Mouse (Mus musculus) heart, embryonic 16.5 days (tissue): ENCODE data around the gene BC035947. TPM values are rescaled to one million over a fixed set of nuclear protein-coding genes. Genes with fewer than 3 reads are reported as not detected.

Experiments used
- ATAC-seq: fragments of 200-750 bp; cut with Nextera tagmentation; replicated peaks from 2 replicates; pipeline ENCODE4 v1.8.0; 2017; ENCODE audit warnings: moderate number of reproducible peaks; ENCODE audit not compliant: insufficient read depth, low FRiP score; ENCODE audit errors: extremely low read depth
- H3K27ac ChIP-seq: fragments of 300-500 bp; sonication (generic); 2 replicates; pipeline ENCODE4 v1.5.1; 2014; ENCODE audit warnings: mild to moderate bottlenecking, low read length, control low read depth, moderate library complexity
- H3K27me3 ChIP-seq: fragments of 300-500 bp; sonication (generic); 2 replicates; pipeline ENCODE4 v1.6.1; 2014; ENCODE audit warnings: low read length, mixed read lengths; ENCODE audit not compliant: control insufficient read depth, insufficient read depth
- H3K36me3 ChIP-seq: fragments of 300-500 bp; sonication (generic); 2 replicates; pipeline ENCODE4 v1.6.1; 2014; ENCODE audit not compliant: control insufficient read depth, insufficient read depth
- H3K4me1 ChIP-seq: fragments of 300-500 bp; sonication (generic); 2 replicates; pipeline ENCODE4 v1.6.1; 2014; ENCODE audit warnings: low read length, mixed read lengths; ENCODE audit not compliant: control insufficient read depth, insufficient read depth
- H3K4me2 ChIP-seq: fragments of 300-500 bp; sonication (generic); 2 replicates; pipeline ENCODE4 v1.6.1; 2014; ENCODE audit warnings: low read depth, mild to moderate bottlenecking, control low read depth, low read length
- H3K4me3 ChIP-seq: fragments of 300-500 bp; sonication (generic); 2 replicates; pipeline ENCODE4 v1.5.1; 2014; ENCODE audit warnings: mild to moderate bottlenecking, control low read depth, low read length
- H3K9ac ChIP-seq: fragments of 300-500 bp; sonication (generic); 2 replicates; pipeline ENCODE4 v1.6.1; 2014; ENCODE audit warnings: low read length, control low read depth
- H3K9me3 ChIP-seq: fragments of 300-500 bp; sonication (generic); replicated peaks from 2 replicates; pipeline ENCODE4 v1.6.1; 2016; ENCODE audit warnings: low read length; ENCODE audit not compliant: control insufficient read depth
- WGBS: fragments of 180-500 bp; shearing (Covaris S2); extraction: QIAGEN DNeasy Blood & Tissue Kit; methylation state at CpG from one replicate; pipeline ENCODE4 v1.1.7; 2014; 5-methylcytosine and 5-hydroxymethylcytosine counted together
- polyA plus RNA-seq: library from polyadenylated mRNA; unstranded; fragments of >200 nt; fragmentation: Nextera tagmentation; extraction: Ambion mirVana; gene quantifications from 2 replicates; pipeline ENCODE4 v1.2.1, GENCODE M21; 2015

The BC035947 gene
- polyA plus RNA-seq, 1 experiment from 2014 or later, result not detected

DNA sequence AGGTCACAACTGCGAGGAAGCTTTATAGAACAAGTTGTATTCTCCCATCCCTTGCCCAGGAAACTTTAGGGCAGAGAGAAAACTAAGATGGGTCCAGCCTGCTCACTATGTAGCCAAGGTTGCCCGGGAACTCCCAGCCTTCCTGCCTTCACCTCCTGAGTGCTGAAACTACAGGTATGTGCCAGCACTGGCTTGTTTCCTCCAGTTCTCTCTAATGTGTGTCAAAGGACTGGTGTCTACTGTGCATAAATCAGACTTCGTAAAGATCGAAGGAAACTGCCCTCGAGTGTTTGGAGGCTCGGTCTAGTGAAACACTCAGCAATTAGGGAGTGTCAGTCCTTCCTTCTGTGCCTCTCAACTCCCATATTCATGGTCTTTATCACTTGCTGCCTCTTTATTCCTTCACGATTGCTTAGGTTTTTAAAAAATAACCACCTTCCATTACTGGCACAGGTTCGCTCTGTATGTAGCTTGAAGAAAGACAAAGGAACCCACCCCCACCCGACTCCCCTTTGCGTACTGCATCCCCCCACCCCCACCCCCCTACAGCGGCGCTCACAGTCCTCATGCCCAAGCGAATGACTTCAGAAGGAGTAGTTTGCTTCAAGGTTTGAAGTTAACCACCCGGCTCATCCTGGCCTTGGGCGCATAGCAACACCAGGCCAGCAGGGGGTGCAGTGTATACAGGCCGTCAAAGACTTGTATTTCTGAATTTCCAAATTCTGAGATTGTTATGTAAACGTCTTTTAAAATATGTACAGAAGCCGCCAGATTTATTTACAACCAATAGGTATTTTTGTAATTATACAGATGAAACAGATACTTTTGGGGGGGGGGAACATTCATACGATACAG is 24.6 kb upstream of the BC035947 start:
- Histone ChIP-seq H3K9me3 (no peaks in the 10 kb centered on the region), H3K27ac (no peak overlapping the region), H3K27me3 (no peaks in the 10 kb centered on the region), H3K4me2 (peak overlapping the region; percentile 87), H3K9ac (peak overlapping the region; percentile 73), H3K36me3 (no peaks in the 10 kb centered on the region), H3K4me1 (peaks cover 8% of the 10 kb centered on the region), H3K4me3 (peak overlapping the region; percentile 57)
- 33% methylated on average over 19 of the region's 19 CpGs for WGBS
- ATAC-seq, result peak; percentile 29; the same call in 1 of the 2 replicates

DNA sequence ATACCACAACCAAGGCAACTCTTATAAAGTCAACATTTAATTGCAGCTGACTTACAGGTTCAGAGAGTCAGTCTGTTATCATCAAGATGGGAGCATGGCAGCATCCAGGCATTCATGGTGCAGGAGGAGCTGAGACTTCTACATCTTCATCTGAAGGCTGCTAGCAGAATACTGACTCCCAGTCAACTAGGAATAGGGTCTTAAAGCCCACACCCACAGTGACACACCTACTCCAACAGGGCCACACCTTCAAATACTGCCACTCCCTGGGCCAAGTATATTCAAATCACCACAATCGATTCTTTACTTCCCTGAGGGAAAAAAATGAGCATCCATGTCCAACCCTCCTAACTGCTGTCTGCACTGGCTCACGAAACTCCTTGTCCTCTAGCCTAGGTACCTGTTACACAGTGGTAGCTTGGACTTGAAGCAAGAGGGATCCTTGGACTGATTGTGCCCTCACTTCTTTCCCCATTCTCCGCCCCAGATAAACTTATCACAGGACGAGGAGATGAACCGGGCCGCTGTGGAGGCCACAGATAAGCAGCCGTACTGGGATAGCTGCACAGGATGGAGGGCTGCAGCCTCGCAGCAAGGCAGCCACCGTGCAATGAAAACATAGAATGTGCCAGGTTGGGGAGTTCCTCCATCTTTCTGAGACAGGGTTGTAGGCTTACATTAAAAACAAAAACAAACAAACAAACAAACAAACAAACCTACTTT is 22.6 kb upstream of the BC035947 start:
- ATAC-seq, result no peak

DNA sequence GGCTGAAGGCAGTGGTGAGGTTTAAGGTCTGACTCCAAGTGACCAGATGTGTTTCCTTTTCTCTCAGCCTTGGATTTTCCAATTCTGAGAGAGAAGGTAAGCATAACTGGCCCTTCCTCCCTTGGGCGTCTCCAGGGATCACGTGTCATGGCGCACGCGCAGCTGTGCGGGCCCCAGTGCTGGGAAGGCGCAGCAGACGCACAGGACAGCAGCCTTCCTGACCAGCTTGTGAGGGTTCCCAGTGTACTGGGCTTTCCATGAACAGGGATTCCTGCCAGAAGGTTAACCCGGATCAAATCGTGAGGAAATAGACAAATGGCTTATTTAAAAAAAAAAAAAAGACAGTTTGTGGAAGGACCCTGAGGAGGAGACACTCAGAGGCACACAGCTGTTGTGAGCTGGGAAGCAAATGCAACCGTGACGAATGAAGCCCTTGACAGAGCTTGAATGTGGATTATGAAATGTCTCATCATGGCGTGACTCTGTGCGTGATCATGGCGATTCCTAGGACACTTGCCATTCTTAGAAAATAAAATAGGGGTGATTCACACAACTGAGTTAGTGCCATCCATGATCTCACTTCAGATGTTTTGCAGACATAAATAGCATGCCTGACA is 20.3 kb upstream of the BC035947 start:
- H3K4me2 ChIP-seq, result no peak overlapping the region
- H3K4me3 ChIP-seq, result no peak overlapping the region
- no peaks in the 10 kb centered on the region for H3K9me3 ChIP-seq
- WGBS, result 86% methylated on average over 15 of the region's 15 CpGs
- H3K36me3 ChIP-seq, result no peaks in the 10 kb centered on the region
- H3K27ac ChIP-seq, result no peak overlapping the region
- no peaks in the 10 kb centered on the region for H3K27me3 ChIP-seq
- no peak for ATAC-seq
- no peak overlapping the region for H3K9ac ChIP-seq
- 0 out of 2 replicates have a peak, but pooled peaks cover 2% of the 10 kb centered on the region for H3K4me1 ChIP-seq

More for the DNA sequence above, 22.6 kb upstream of the BC035947 start:
- Histone ChIP-seq H3K36me3 (no peaks in the 10 kb centered on the region), H3K9ac (no peak overlapping the region), H3K9me3 (no peaks in the 10 kb centered on the region), H3K4me2 (no peak overlapping the region), H3K4me3 (no peak overlapping the region), H3K4me1 (peaks cover 10% of the 10 kb centered on the region), H3K27me3 (no peaks in the 10 kb centered on the region), H3K27ac (no peak overlapping the region)
- 48% methylated on average over 9 of the region's 9 CpGs for WGBS

DNA sequence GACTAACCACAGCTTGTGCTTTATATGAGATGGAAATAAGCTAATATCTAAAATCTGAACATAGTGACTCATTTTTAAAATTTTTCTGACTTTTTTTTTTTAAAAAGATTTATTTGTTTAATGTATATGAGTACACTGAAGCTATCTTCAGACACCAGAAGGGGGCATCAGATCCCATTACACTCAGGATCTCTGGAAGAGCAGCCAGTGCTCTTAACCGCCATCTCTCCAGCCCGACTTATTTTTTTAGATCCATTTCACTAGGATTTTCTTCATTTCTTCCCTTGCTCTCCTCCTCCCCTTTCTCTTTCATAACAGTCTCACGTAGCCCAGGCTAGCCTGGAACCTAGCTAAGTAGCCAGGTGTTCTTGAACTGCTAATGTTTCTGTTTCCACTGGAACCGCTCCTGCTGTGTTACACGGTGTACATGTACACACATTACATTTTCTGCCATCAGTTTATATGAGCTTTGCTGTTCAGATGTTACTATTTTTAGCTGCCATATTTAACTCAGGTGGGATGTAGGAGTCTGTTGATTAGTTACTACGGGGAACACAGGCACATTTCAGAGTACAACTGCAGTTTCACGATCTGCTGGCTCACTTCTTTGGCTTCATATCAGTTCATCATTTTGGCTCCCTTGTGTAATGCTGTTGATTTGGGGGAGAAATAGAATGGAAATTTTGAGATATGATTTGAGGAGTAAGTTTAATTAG is 18.7 kb upstream of the BC035947 start:
- Histone ChIP-seq H3K27ac (no peak overlapping the region), H3K27me3 (no peaks in the 10 kb centered on the region), H3K36me3 (no peaks in the 10 kb centered on the region), H3K4me1 (0 out of 2 replicates have a peak, but pooled peaks cover 2% of the 10 kb centered on the region), H3K9me3 (no peaks in the 10 kb centered on the region), H3K9ac (no peak overlapping the region), H3K4me3 (no peak overlapping the region), H3K4me2 (no peak overlapping the region)
- no peak for ATAC-seq
- WGBS, result 53% methylated on average over 7 of the region's 7 CpGs

DNA sequence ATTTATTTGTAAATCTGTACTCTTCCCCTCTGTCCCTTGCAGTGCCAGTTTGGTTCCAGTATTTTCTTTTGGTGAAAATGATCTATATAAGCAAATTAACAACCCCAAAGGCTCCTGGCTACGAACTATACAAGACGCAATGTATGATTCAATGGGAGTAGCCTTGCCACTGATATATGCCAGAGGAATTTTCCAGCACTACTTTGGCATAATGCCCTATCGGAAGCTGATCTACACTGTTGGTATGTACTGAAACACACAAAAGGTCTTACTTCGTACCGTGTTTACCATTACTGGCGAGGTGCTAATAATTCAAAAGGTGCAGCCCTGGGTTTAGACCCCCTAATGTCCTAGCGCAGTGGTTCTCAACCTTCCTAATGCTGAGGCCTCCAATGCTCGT is 17.1 kb upstream of the BC035947 start:
- WGBS, result 83% methylated on average over 8 of the region's 8 CpGs
- Histone ChIP-seq H3K27ac (no peak overlapping the region), H3K4me2 (no peak overlapping the region), H3K4me3 (no peak overlapping the region), H3K9me3 (no peaks in the 10 kb centered on the region), H3K4me1 (0 out of 2 replicates have a peak, but pooled peaks cover 2% of the 10 kb centered on the region), H3K27me3 (no peaks in the 10 kb centered on the region), H3K36me3 (no peaks in the 10 kb centered on the region), H3K9ac (no peak overlapping the region)
- ATAC-seq, result no peak

DNA sequence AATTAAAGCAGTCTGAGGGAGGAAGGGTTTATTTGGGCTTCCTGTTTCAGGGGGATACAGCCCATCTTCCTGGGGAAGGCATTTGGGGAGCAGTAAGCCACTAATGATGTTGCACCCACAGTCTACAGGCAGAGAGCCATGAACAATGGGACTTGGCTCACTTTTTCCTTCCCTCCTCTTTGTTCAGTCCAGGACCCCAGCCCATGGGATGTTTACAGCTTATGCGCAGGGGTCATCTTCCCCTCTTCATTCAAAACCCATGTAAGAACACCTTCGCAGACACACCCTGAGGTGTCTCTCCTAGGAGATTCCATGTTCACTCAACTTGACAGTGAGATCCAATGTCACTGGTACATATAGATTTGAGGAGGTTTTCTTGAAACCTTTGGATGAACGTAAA is 16.4 kb upstream of the BC035947 start:
- no peak for ATAC-seq
- Histone ChIP-seq H3K9me3 (no peaks in the 10 kb centered on the region), H3K4me1 (0 out of 2 replicates have a peak, but pooled peaks cover 2% of the 10 kb centered on the region), H3K4me2 (no peak overlapping the region), H3K9ac (no peak overlapping the region), H3K27ac (no peak overlapping the region), H3K36me3 (no peaks in the 10 kb centered on the region), H3K4me3 (no peak overlapping the region), H3K27me3 (no peaks in the 10 kb centered on the region)
- WGBS, result 87% methylated on average over 3 of the region's 3 CpGs

DNA sequence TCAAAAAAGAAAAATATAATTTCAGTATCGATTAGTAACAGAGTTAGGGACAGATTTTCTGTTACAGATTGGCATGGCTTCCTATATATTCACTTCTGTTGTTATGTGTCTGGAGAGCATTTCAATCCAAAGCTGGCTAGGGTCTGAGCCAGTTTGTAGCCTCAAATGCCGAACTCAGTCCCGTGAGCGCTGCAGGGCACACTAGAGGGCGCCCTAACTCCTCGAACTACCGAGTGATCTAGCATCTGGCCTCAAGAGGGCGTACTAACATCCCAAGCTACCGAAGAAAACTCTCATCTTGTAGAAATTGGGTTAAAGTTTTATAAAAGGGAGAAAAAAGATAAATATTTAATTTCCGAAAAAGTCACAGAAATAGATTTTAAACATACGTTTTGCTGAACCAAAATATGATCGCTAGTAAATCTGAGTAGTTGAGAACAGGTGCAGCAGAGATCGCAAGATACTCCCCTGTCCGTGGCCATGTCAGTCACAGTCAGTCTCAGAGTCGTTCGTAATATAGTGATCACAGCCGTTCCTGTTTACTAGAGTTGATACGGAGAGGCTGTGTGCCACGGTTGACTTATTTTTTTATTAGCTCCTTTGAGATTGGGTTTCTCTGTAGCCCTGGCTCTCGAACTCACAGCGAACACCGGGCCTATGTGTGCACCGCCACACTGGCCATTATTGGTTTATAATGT is 13.4 kb upstream of the BC035947 start:
- H3K4me3 ChIP-seq, result no peak overlapping the region
- no peak overlapping the region for H3K27ac ChIP-seq
- no peak for ATAC-seq
- H3K36me3 ChIP-seq, result no peaks in the 10 kb centered on the region
- H3K9ac ChIP-seq, result no peak overlapping the region
- H3K9me3 ChIP-seq, result peaks cover 3% of the 10 kb centered on the region; the same call in 1 of the 2 replicates
- no peaks in the 10 kb centered on the region for H3K4me1 ChIP-seq
- no peaks in the 10 kb centered on the region for H3K27me3 ChIP-seq
- 47% methylated on average over 23 of the region's 23 CpGs for WGBS
- H3K4me2 ChIP-seq, result no peak overlapping the region

DNA sequence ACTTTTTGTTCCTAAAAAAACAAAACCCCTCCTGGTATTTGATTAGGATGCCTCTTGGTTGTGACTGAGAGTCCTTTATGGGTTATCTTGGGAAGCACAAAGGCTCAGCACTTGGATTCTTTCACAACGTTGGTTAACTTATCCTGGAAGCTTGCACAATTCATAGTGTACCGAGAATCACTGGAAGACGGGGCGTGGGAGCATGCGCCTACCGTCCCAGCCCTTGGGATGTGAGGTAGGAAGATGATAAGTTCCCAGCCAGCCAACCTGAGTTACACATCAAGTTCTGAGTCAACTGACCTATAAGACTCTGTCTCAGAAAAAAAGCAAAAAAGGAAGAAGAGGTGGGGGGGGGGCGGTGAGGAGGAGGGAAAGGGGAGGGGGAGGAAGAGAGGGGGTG is 6.9 kb upstream of the BC035947 start:
- ATAC-seq, result no peak
- Histone ChIP-seq H3K4me3 (no peak overlapping the region), H3K4me1 (no peaks in the 10 kb centered on the region), H3K9me3 (peaks cover 3% of the 10 kb centered on the region; the same call in 1 of the 2 replicates), H3K9ac (no peak overlapping the region), H3K27me3 (no peaks in the 10 kb centered on the region), H3K36me3 (no peaks in the 10 kb centered on the region), H3K4me2 (no peak overlapping the region), H3K27ac (no peak overlapping the region)
- 80% methylated on average over 7 of the region's 7 CpGs for WGBS
